Mouse (Mus musculus): Measurements from ENCODE around the gene Tcf7l1. TPM values are rescaled to one million over a fixed set of nuclear protein-coding genes. Genes with fewer than 3 reads are reported as not detected.

Gene Tcf7l1
- polyA plus RNA-seq, 1 experiment from 2014 or later: 14.6 TPM

DNA sequence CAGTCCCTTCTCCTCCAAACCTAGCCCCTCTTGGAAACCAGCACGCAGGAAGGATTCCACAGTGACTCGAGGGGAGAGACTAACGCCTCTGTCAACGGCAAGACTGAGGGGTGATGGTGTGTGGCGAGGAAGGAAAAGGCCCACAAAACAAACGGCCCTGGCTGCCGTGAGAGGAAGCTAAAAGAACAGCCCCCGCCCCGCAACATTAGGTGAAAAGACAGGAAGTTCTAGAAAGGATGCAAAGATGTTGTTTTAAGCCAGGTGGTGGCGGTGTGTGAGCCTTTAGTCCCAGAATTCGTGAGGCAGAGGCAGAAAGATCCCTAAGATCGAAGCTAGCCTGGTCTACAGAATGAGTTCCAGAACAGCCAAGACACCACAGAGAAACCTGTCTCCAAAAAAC, 43.3 kb downstream of the Tcf7l1 start:
- 49% methylated on average over 12 of the region's 12 CpGs for WGBS
- DNase-seq (ENCODE audit: low spot score): no peak
- H3K27ac ChIP-seq (ENCODE audit: low read depth, low read length): no peak overlapping the region
- no peaks in the 10 kb centered on the region for H3K36me3 ChIP-seq (ENCODE audit: control insufficient read depth, insufficient read depth, low read length)
- H3K4me1 ChIP-seq (replicated peaks; ENCODE audit: control insufficient read depth, insufficient read depth, low read length): peaks cover 22% of the 10 kb centered on the region
- no peak overlapping the region for H3K4me3 ChIP-seq (ENCODE audit: low read depth, low read length)
- no peaks in the 10 kb centered on the region for H3K9me3 ChIP-seq (ENCODE audit: control insufficient read depth, low read length)
- H3K27me3 ChIP-seq (replicated peaks; ENCODE audit: control insufficient read depth, insufficient read depth, low read length): no peaks in the 10 kb centered on the region
- H3K4me2 ChIP-seq: no peak overlapping the region
- no peak for ATAC-seq (replicated peaks; ENCODE audit: low FRiP score)
- H3K9ac ChIP-seq (ENCODE audit: low read depth, low read length): no peak overlapping the region

DNA sequence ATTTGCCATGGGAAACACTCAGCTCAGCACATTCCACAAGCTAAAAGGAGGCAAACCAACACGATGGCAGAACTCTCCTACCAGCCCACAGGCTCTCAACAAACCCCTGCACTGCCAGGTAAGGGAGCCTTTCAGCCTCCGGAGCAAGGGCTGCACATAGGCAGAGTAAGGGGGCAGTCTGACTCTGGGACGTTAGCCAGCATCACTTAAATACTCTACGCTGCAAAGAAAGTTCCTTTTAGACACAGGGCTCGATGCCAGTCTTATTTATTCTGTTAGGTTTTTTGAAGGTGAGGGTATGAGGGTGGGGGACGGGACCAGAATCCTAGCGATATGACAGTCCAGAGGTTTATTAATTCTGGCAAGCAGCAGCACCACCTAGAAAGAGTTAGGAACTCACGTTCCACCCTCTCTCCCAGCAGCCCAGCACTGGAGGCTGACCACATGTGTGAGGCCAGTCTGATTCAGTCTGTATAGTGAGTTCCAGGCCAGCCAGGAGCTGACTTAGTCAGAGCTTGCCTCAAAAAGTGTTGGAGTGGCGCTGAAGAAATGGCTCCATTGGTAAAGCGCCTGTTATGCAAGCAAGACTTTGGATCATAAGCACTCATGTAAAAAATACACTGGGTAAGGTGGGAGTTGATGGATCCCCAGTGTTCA, 44.8 kb downstream of the Tcf7l1 start:
- Histone ChIP-seq H3K27ac (ENCODE audit: low read depth, low read length) (no peak overlapping the region), H3K4me2 (no peak overlapping the region), H3K4me3 (ENCODE audit: low read depth, low read length) (no peak overlapping the region), H3K4me1 (replicated peaks; ENCODE audit: control insufficient read depth, insufficient read depth, low read length) (peaks cover 24% of the 10 kb centered on the region), H3K9ac (ENCODE audit: low read depth, low read length) (no peak overlapping the region), H3K27me3 (replicated peaks; ENCODE audit: control insufficient read depth, insufficient read depth, low read length) (no peaks in the 10 kb centered on the region), H3K9me3 (ENCODE audit: control insufficient read depth, low read length) (no peaks in the 10 kb centered on the region), H3K36me3 (ENCODE audit: control insufficient read depth, insufficient read depth, low read length) (no peaks in the 10 kb centered on the region)
- 73% methylated on average over 10 of the region's 10 CpGs for WGBS
- DNase-seq (ENCODE audit: low spot score): no peak
- ATAC-seq (replicated peaks; ENCODE audit: low FRiP score): no peak

DNA sequence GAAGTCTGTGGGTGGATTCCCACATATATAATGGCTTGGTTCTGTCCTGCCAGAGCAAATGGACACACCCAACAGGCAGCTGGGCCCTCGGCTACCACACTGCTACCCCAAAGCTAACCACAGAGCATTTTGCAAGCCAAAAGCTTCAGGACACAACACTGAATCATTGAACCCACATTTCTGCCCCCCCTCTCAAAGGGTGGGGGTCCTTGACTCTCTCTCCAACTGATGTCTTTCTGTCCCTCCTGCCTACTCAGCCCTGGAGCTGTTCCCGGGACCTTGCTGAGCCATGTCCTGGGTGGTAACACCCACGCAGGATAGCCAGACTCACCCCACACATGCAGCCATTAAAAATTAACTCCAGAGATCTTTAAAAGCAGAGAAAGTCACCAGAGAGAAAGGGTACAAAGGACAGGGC, 45.4 kb downstream of the Tcf7l1 start:
- WGBS: 71% methylated on average over 3 of the region's 3 CpGs
- Histone ChIP-seq H3K9ac (ENCODE audit: low read depth, low read length) (no peak overlapping the region), H3K27ac (ENCODE audit: low read depth, low read length) (no peak overlapping the region), H3K9me3 (ENCODE audit: control insufficient read depth, low read length) (no peaks in the 10 kb centered on the region), H3K4me1 (replicated peaks; ENCODE audit: control insufficient read depth, insufficient read depth, low read length) (peaks cover 24% of the 10 kb centered on the region), H3K36me3 (ENCODE audit: control insufficient read depth, insufficient read depth, low read length) (no peaks in the 10 kb centered on the region), H3K27me3 (replicated peaks; ENCODE audit: control insufficient read depth, insufficient read depth, low read length) (no peaks in the 10 kb centered on the region), H3K4me2 (no peak overlapping the region), H3K4me3 (ENCODE audit: low read depth, low read length) (no peak overlapping the region)
- DNase-seq (ENCODE audit: low spot score) (no peak), ATAC-seq (replicated peaks; ENCODE audit: low FRiP score) (no peak)

DNA sequence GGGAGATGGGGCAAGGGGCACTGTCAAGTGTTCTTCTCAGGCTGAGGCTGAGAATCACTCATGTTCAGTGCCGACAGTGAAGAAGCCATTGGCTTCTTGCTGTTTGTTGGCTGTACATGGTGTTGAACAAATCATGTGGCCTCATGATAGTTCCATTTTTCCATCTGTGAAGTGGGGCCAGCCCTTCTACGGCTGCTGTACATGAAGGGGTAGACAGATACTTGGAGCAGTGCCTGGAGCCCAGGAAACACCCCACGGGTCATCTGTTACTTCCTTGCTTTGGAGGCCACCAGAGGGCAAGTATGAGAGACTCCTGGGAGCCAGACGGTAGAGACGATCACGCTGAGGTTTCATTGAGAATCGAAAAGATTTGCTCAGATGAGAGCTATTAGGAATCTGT, 46.7 kb downstream of the Tcf7l1 start:
- H3K4me3 ChIP-seq (ENCODE audit: low read depth, low read length): no peak overlapping the region
- no peak overlapping the region for H3K4me2 ChIP-seq
- H3K4me1 ChIP-seq (replicated peaks; ENCODE audit: control insufficient read depth, insufficient read depth, low read length): peaks cover 23% of the 10 kb centered on the region
- H3K9me3 ChIP-seq (ENCODE audit: control insufficient read depth, low read length): no peaks in the 10 kb centered on the region
- DNase-seq (ENCODE audit: low spot score) (no peak), ATAC-seq (replicated peaks; ENCODE audit: low FRiP score) (no peak)
- no peak overlapping the region for H3K27ac ChIP-seq (ENCODE audit: low read depth, low read length)
- H3K9ac ChIP-seq (ENCODE audit: low read depth, low read length): no peak overlapping the region
- no peaks in the 10 kb centered on the region for H3K27me3 ChIP-seq (replicated peaks; ENCODE audit: control insufficient read depth, insufficient read depth, low read length)
- WGBS: 82% methylated on average over 7 of the region's 7 CpGs
- H3K36me3 ChIP-seq (ENCODE audit: control insufficient read depth, insufficient read depth, low read length): no peaks in the 10 kb centered on the region

DNA sequence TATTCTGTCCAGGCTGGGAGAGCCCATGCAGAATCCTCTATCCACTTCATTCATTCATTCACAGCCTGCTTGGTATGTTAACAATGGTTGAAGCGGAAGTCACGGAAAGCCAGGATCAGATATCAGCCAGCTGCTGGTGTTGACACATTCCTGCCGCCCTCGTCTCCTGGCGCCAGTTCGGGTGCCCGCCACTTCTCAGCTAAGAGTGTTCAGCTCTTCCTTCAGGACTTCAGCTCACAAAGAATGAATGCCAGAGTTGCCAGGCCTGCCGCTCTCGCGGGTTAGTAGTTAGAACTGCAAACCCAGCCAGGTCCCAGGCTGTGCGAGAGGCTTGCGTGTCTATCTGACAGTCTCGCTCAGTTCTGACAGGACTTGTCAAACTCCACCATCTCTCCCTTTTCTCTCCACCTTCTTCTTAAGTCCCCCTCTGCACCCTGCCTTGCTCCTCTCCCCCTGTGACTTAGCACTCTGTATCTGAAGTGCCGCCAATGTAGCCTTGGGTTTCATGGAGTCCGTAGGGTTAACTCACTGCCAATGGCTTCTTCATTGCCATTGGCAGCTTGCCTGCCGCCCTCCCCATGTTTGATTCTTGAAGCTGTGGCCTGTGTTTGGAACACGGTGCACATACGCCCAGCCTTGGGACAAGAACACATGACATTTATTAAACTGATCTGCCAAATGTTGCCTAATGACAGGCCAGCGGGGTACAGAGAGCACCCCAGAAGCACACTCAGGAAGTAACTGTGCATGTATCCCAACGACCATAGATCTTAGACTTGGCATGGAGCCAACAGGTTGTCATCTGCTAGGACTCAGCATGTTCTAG, 48.2 kb downstream of the Tcf7l1 start:
- H3K4me2 ChIP-seq: no peak overlapping the region; the same call in 1 of the 2 replicates
- H3K4me3 ChIP-seq (ENCODE audit: low read depth, low read length): no peak overlapping the region
- no peaks in the 10 kb centered on the region for H3K27me3 ChIP-seq (replicated peaks; ENCODE audit: control insufficient read depth, insufficient read depth, low read length)
- H3K27ac ChIP-seq (ENCODE audit: low read depth, low read length): peak overlapping the region; percentile 21; the same call in 1 of the 2 replicates
- DNase-seq (ENCODE audit: low spot score): no peak
- no peaks in the 10 kb centered on the region for H3K9me3 ChIP-seq (ENCODE audit: control insufficient read depth, low read length)
- no peaks in the 10 kb centered on the region for H3K36me3 ChIP-seq (ENCODE audit: control insufficient read depth, insufficient read depth, low read length)
- H3K9ac ChIP-seq (ENCODE audit: low read depth, low read length): no peak overlapping the region
- ATAC-seq (replicated peaks; ENCODE audit: low FRiP score): no peak; the same call in 1 of the 2 replicates
- peaks cover 20% of the 10 kb centered on the region for H3K4me1 ChIP-seq (replicated peaks; ENCODE audit: control insufficient read depth, insufficient read depth, low read length)
- WGBS: 58% methylated on average over 20 of the region's 20 CpGs

DNA sequence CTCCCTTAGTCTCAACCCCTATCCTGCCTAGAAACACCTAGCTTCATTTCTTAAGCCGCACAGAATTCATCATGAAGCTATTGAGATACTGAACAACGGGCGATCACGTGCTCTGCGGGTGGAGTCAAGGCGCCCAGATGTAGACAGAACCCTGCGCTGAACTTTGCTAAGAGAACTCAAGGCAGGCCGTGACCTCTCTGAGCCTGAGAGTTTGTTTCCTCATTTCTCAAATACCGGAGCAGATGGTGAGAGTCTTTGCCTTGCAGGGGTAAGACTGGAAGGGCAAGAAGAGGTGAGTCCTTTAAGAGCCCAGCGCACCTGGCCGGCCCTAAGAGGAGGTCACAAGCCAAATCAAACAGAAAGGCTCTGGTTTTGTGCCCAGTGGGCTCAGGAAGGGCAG, 52.2 kb downstream of the Tcf7l1 start:
- 86% methylated on average over 11 of the region's 11 CpGs for WGBS
- Histone ChIP-seq H3K4me2 (no peak overlapping the region), H3K27me3 (replicated peaks; ENCODE audit: control insufficient read depth, insufficient read depth, low read length) (no peaks in the 10 kb centered on the region), H3K27ac (ENCODE audit: low read depth, low read length) (no peak overlapping the region), H3K9me3 (ENCODE audit: control insufficient read depth, low read length) (no peaks in the 10 kb centered on the region), H3K4me3 (ENCODE audit: low read depth, low read length) (no peak overlapping the region), H3K4me1 (replicated peaks; ENCODE audit: control insufficient read depth, insufficient read depth, low read length) (peaks cover 7% of the 10 kb centered on the region), H3K9ac (ENCODE audit: low read depth, low read length) (no peak overlapping the region), H3K36me3 (ENCODE audit: control insufficient read depth, insufficient read depth, low read length) (no peaks in the 10 kb centered on the region)
- ATAC-seq (replicated peaks; ENCODE audit: low FRiP score): no peak
- DNase-seq (ENCODE audit: low spot score): no peak

DNA sequence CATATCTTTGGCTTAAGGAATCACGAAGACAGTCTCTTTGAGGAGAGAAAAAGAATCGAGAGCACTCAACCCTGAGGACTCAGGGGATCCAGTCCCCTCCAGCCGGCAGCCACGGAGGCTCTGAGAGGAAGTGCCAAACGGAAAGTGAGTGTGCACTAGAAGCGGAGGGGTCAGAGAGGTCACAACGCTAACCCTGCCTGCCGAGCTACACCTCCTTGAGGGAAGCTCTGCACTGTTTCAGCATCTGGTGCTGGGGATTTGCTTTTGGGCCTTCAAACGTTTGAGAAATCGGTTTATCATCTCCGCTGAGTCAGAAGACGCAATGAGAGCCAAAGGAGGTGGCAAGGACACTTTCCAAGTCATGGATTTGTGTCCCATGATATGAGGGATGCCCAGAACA, 53.8 kb downstream of the Tcf7l1 start:
- no peak for ATAC-seq (replicated peaks; ENCODE audit: low FRiP score)
- Histone ChIP-seq H3K36me3 (ENCODE audit: control insufficient read depth, insufficient read depth, low read length) (no peaks in the 10 kb centered on the region), H3K27ac (ENCODE audit: low read depth, low read length) (no peak overlapping the region), H3K9ac (ENCODE audit: low read depth, low read length) (no peak overlapping the region), H3K9me3 (ENCODE audit: control insufficient read depth, low read length) (no peaks in the 10 kb centered on the region), H3K4me3 (ENCODE audit: low read depth, low read length) (no peak overlapping the region), H3K27me3 (replicated peaks; ENCODE audit: control insufficient read depth, insufficient read depth, low read length) (no peaks in the 10 kb centered on the region), H3K4me2 (no peak overlapping the region), H3K4me1 (replicated peaks; ENCODE audit: control insufficient read depth, insufficient read depth, low read length) (no peaks in the 10 kb centered on the region; the same call in 1 of the 2 replicates)
- 27% methylated on average over 12 of the region's 12 CpGs for WGBS
- DNase-seq (ENCODE audit: low spot score): no peak

DNA sequence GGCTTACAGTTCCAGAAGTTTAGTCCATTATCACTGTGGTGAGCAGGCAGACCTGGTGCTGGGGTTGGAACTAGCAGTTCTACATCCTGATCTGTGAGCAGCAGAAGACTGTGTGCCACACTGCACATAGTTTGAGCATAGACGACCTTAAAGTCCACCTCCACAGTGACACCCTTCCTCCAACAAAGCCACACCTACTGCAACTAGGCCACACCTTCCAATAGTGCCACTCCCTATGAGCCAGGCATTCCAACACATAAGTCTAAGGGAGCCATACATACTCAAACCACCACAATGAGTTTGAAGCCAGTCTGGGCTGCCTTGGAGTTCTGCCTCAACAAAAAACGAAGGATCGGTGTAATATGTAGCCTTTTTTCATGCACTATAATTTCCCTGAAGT, 55.7 kb downstream of the Tcf7l1 start:
- Histone ChIP-seq H3K27me3 (replicated peaks; ENCODE audit: control insufficient read depth, insufficient read depth, low read length) (no peaks in the 10 kb centered on the region), H3K4me3 (ENCODE audit: low read depth, low read length) (no peak overlapping the region), H3K36me3 (ENCODE audit: control insufficient read depth, insufficient read depth, low read length) (no peaks in the 10 kb centered on the region), H3K27ac (ENCODE audit: low read depth, low read length) (no peak overlapping the region), H3K9me3 (ENCODE audit: control insufficient read depth, low read length) (no peaks in the 10 kb centered on the region), H3K9ac (ENCODE audit: low read depth, low read length) (no peak overlapping the region), H3K4me1 (replicated peaks; ENCODE audit: control insufficient read depth, insufficient read depth, low read length) (no peaks in the 10 kb centered on the region), H3K4me2 (no peak overlapping the region)
- 84% methylated on average over 3 of the region's 3 CpGs for WGBS
- ATAC-seq (replicated peaks; ENCODE audit: low FRiP score): no peak
- DNase-seq (ENCODE audit: low spot score): no peak

DNA sequence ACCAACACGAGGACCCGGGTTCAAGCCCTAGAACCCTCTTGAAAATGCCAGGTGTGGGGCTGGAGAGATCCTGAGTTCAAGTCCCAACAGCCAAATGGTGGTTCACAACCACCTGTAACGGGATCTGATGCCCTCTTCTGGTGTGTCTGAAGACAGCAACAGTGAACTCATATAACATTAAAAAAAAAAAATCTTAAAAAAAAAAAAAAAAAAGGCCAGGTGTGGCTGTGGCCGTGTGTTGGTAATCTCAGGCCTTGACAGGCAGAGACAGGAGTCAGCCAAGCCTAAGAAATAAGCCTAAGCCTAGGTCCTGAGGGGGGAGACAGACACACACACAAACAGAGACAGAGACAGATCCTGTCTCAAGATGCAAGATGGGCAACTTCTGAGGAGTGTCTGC, 56.9 kb downstream of the Tcf7l1 start:
- no peaks in the 10 kb centered on the region for H3K4me1 ChIP-seq (replicated peaks; ENCODE audit: control insufficient read depth, insufficient read depth, low read length)
- H3K4me3 ChIP-seq (ENCODE audit: low read depth, low read length): no peak overlapping the region
- ATAC-seq (replicated peaks; ENCODE audit: low FRiP score) (no peak), DNase-seq (ENCODE audit: low spot score) (no peak)
- H3K27me3 ChIP-seq (replicated peaks; ENCODE audit: control insufficient read depth, insufficient read depth, low read length): no peaks in the 10 kb centered on the region
- 81% methylated on average over 4 of the region's 4 CpGs for WGBS
- no peaks in the 10 kb centered on the region for H3K36me3 ChIP-seq (ENCODE audit: control insufficient read depth, insufficient read depth, low read length)
- H3K9ac ChIP-seq (ENCODE audit: low read depth, low read length): no peak overlapping the region
- H3K4me2 ChIP-seq: no peak overlapping the region
- no peak overlapping the region for H3K27ac ChIP-seq (ENCODE audit: low read depth, low read length)
- H3K9me3 ChIP-seq (ENCODE audit: control insufficient read depth, low read length): no peaks in the 10 kb centered on the region

All from liver, embryonic 11.5 days (tissue).